Mouse (Mus musculus): Measurements from ENCODE around the gene Cdkn1a.
"Not testable (repeated sequence)": the region's sequence is repeated elsewhere in the genome, so short reads cannot be mapped to it uniquely, and the experiment has no call there.

Gene Cdkn1a

GRCm38 (mm10) chr17:29090776-29091175 lies at the start of gene Cdkn1a:
Cdkn1a (plus strand) TSS chr17:29090976.
- DNase-seq = no peak

- not testable (repeated sequence) for DNase-seq
These were observed 49.1 kb upstream of the Cdkn1a start for GRCm38 (mm10) chr17:29041632-29042031.

- no peak for DNase-seq
These were observed 48.2 kb upstream of the Cdkn1a start for GRCm38 (mm10) chr17:29042569-29042968.

GRCm38 (mm10) chr17:29043583-29043982 lies 47.2 kb upstream of the Cdkn1a start:
- DNase-seq = no peak

GRCm38 (mm10) chr17:29044146-29044924 lies 46.4 kb upstream of the Cdkn1a start:
- no peak for DNase-seq

- DNase-seq = no peak
These were observed 45.9 kb upstream of the Cdkn1a start for GRCm38 (mm10) chr17:29044925-29045319.

GRCm38 (mm10) chr17:29045741-29046530 lies 44.8 kb upstream of the Cdkn1a start:
- no peak for DNase-seq

GRCm38 (mm10) chr17:29046863-29047262 lies 43.9 kb upstream of the Cdkn1a start:
- no peak for DNase-seq

- DNase-seq = no peak
These were observed 42.9 kb upstream of the Cdkn1a start for GRCm38 (mm10) chr17:29047697-29048514.

- DNase-seq = peak; percentile 84
These were observed 41.8 kb upstream of the Cdkn1a start for GRCm38 (mm10) chr17:29048748-29049507.

GRCm38 (mm10) chr17:29049508-29049889 lies 41.3 kb upstream of the Cdkn1a start:
- DNase-seq = no peak

GRCm38 (mm10) chr17:29049923-29050322 lies 40.9 kb upstream of the Cdkn1a start:
- DNase-seq = no peak

GRCm38 (mm10) chr17:29050791-29051190 lies 40.0 kb upstream of the Cdkn1a start:
- DNase-seq = no peak

GRCm38 (mm10) chr17:29053067-29053466 lies 37.7 kb upstream of the Cdkn1a start:
- no peak for DNase-seq

GRCm38 (mm10) chr17:29053841-29054240 lies 36.9 kb upstream of the Cdkn1a start:
- no peak for DNase-seq

GRCm38 (mm10) chr17:29054429-29054828 lies 36.3 kb upstream of the Cdkn1a start:
- no peak for DNase-seq

- DNase-seq = no peak
These were observed 35.2 kb upstream of the Cdkn1a start for GRCm38 (mm10) chr17:29055586-29055985.

GRCm38 (mm10) chr17:29056207-29056606 lies 34.6 kb upstream of the Cdkn1a start:
- no peak for DNase-seq

GRCm38 (mm10) chr17:29056699-29057151 lies 34.1 kb upstream of the Cdkn1a start:
- no peak for DNase-seq

- DNase-seq = no peak
These were observed 33.4 kb upstream of the Cdkn1a start for GRCm38 (mm10) chr17:29057361-29057890.

GRCm38 (mm10) chr17:29057961-29058360 lies 32.8 kb upstream of the Cdkn1a start:
- no peak for DNase-seq

- no peak for DNase-seq
These were observed 32.3 kb upstream of the Cdkn1a start for GRCm38 (mm10) chr17:29058487-29058886.

All from layer of hippocampus, adult 9-11 months (tissue).